Comparison of ENCODE assay signal across 20 mouse cellular contexts in genomic region chr15:12936217-12936732, GRCm38 (mm10).
DNase-seq lines count a peak whose midpoint lies in the region; ATAC-seq and TF ChIP-seq lines count a peak whose summit lies in the region.
"Had no signal": no experiment of that assay in that cellular context is flagged by ENCODE, and none has a peak within 500 bp of the region (broad histone marks: within the 10 kb centered on the region; RNA-seq: fewer than 3 reads in every experiment).

No protein-coding gene starts in this region.

- DNase-seq in kidney, postnatal 0 days (ENCODE audit: low spot score): no peak
- no peak for DNase-seq in kidney, adult 18-20 months
- no peak for DNase-seq in midbrain, postnatal 0 days (ENCODE audit: low spot score)
- DNase-seq: adrenal gland, adult 8-10 months; cerebellum, adult 9-11 months; heart, postnatal 10 days; kidney, adult 8-10 months; kidney, postnatal 36 days; layer of hippocampus, adult 9-11 months; right cerebral cortex, postnatal 25 days; thymus, postnatal 36 days had no signal

- WGBS in kidney, postnatal 0 days: 81% methylated on average over 10 of the region's 10 CpGs
- 92% methylated on average over 10 of the region's 10 CpGs for WGBS in neural tube, embryonic 12.5 days
- 96% methylated on average over 10 of the region's 10 CpGs for WGBS in neural tube, embryonic 15.5 days
- WGBS in liver, embryonic 15.5 days (ENCODE audit: insufficient replicate concordance): 78% methylated on average over 10 of the region's 10 CpGs
- WGBS in midbrain, postnatal 0 days: 93% methylated on average over 10 of the region's 10 CpGs
- WGBS in heart, embryonic 12.5 days: 90% methylated on average over 10 of the region's 10 CpGs

- no peak overlapping the region for H3K27ac ChIP-seq in kidney, postnatal 0 days
- no peak overlapping the region for H3K27ac ChIP-seq in neural tube, embryonic 12.5 days
- H3K27ac ChIP-seq in neural tube, embryonic 15.5 days (replicated peaks): no peak overlapping the region
- H3K27ac ChIP-seq in liver, embryonic 15.5 days (replicated peaks): peak overlapping the region; percentile 74; the same call in 1 of the 2 replicates
- H3K27ac ChIP-seq in midbrain, postnatal 0 days (ENCODE audit: low read depth, low read length): no peak overlapping the region
- no peak overlapping the region for H3K27ac ChIP-seq in heart, embryonic 12.5 days (ENCODE audit: poor library complexity, severe bottlenecking)
- H3K27ac ChIP-seq: heart, embryonic 10.5 days had no signal

- no peaks in the 10 kb centered on the region for H3K36me3 ChIP-seq in kidney, postnatal 0 days (ENCODE audit: insufficient read depth, low read length)
- H3K36me3 ChIP-seq in neural tube, embryonic 12.5 days: peaks cover 17% of the 10 kb centered on the region; the same call in 1 of the 2 replicates
- peaks cover 4% of the 10 kb centered on the region; the same call in 1 of the 2 replicates for H3K36me3 ChIP-seq in neural tube, embryonic 15.5 days
- H3K36me3 ChIP-seq in liver, embryonic 15.5 days (replicated peaks): 0 out of 2 replicates have a peak, but pooled peaks cover 3% of the 10 kb centered on the region
- peaks cover under 1% of the 10 kb centered on the region; the same call in 1 of the 2 replicates for H3K36me3 ChIP-seq in midbrain, postnatal 0 days (ENCODE audit: insufficient read depth, low read length)
- peaks cover 28% of the 10 kb centered on the region for H3K36me3 ChIP-seq in heart, embryonic 12.5 days

- H3K4me2 ChIP-seq in kidney, postnatal 0 days (ENCODE audit: low read length): no peak overlapping the region
- no peak overlapping the region for H3K4me2 ChIP-seq in neural tube, embryonic 12.5 days (replicated peaks)
- H3K4me2 ChIP-seq in neural tube, embryonic 15.5 days: no peak overlapping the region
- peak overlapping the region; percentile 45 for H3K4me2 ChIP-seq in liver, embryonic 15.5 days
- H3K4me2 ChIP-seq in midbrain, postnatal 0 days (ENCODE audit: low read depth, low read length, poor library complexity, severe bottlenecking): no peak overlapping the region
- no peak overlapping the region for H3K4me2 ChIP-seq in heart, embryonic 12.5 days

- H3K4me3 ChIP-seq in kidney, postnatal 0 days (replicated peaks; ENCODE audit: low read depth, low read length): no peak overlapping the region
- H3K4me3 ChIP-seq in neural tube, embryonic 12.5 days: no peak overlapping the region
- no peak overlapping the region for H3K4me3 ChIP-seq in neural tube, embryonic 15.5 days (replicated peaks)
- no peak overlapping the region for H3K4me3 ChIP-seq in liver, embryonic 15.5 days (replicated peaks)
- no peak overlapping the region for H3K4me3 ChIP-seq in midbrain, postnatal 0 days (ENCODE audit: low read depth, low read length)
- no peak overlapping the region for H3K4me3 ChIP-seq in heart, embryonic 12.5 days
- H3K4me3 ChIP-seq: heart, embryonic 10.5 days had no signal

- no peaks in the 10 kb centered on the region for H3K9me3 ChIP-seq in kidney, postnatal 0 days (replicated peaks; ENCODE audit: low read length)
- H3K9me3 ChIP-seq in neural tube, embryonic 12.5 days: no peaks in the 10 kb centered on the region
- no peaks in the 10 kb centered on the region for H3K9me3 ChIP-seq in neural tube, embryonic 15.5 days (replicated peaks)
- H3K9me3 ChIP-seq in liver, embryonic 15.5 days (replicated peaks): no peaks in the 10 kb centered on the region
- H3K9me3 ChIP-seq in midbrain, postnatal 0 days (ENCODE audit: low read length): no peaks in the 10 kb centered on the region
- H3K9me3 ChIP-seq in heart, embryonic 12.5 days (replicated peaks): no peaks in the 10 kb centered on the region
- H3K9me3 ChIP-seq: heart, embryonic 10.5 days had no signal

- 0 out of 2 replicates have a peak, but pooled peaks have one; percentile 40 for ATAC-seq in kidney, postnatal 0 days (replicated peaks; ENCODE audit: low FRiP score, low read depth)
- ATAC-seq in neural tube, embryonic 12.5 days (ENCODE audit: low FRiP score, low read depth): peak; percentile 41; the same call in 1 of the 2 replicates
- ATAC-seq in neural tube, embryonic 15.5 days (ENCODE audit: low FRiP score): no peak
- no peak for ATAC-seq in liver, embryonic 15.5 days (ENCODE audit: insufficient read depth)
- 0 out of 2 replicates have a peak, but pooled peaks have one; percentile 23 for ATAC-seq in midbrain, postnatal 0 days (ENCODE audit: low FRiP score)
- ATAC-seq in heart, embryonic 12.5 days (ENCODE audit: insufficient number of reproducible peaks, low FRiP score): no peak
- ATAC-seq: forebrain, embryonic 16.5 days; inflammation-experienced regulatory T-cells, adult 6 months; lung, postnatal 0 days; Patski had no signal

- no peaks in the 10 kb centered on the region for H3K27me3 ChIP-seq in kidney, postnatal 0 days (ENCODE audit: insufficient read depth, low read length)
- H3K27me3 ChIP-seq in neural tube, embryonic 12.5 days (replicated peaks): no peaks in the 10 kb centered on the region
- no peaks in the 10 kb centered on the region for H3K27me3 ChIP-seq in neural tube, embryonic 15.5 days (replicated peaks)
- no peaks in the 10 kb centered on the region for H3K27me3 ChIP-seq in liver, embryonic 15.5 days
- no peaks in the 10 kb centered on the region for H3K27me3 ChIP-seq in midbrain, postnatal 0 days (ENCODE audit: insufficient read depth, low read length)
- H3K27me3 ChIP-seq in heart, embryonic 12.5 days (replicated peaks): no peaks in the 10 kb centered on the region
- H3K27me3 ChIP-seq: Patski had no signal

- no peaks in the 10 kb centered on the region for H3K4me1 ChIP-seq in kidney, postnatal 0 days (replicated peaks; ENCODE audit: insufficient read depth, low read length)
- H3K4me1 ChIP-seq in neural tube, embryonic 12.5 days: no peaks in the 10 kb centered on the region
- no peaks in the 10 kb centered on the region for H3K4me1 ChIP-seq in neural tube, embryonic 15.5 days
- H3K4me1 ChIP-seq in liver, embryonic 15.5 days (replicated peaks): peaks cover 37% of the 10 kb centered on the region
- no peaks in the 10 kb centered on the region for H3K4me1 ChIP-seq in midbrain, postnatal 0 days (ENCODE audit: insufficient read depth, low read length)
- H3K4me1 ChIP-seq in heart, embryonic 12.5 days (replicated peaks): peaks cover 8% of the 10 kb centered on the region; the same call in 1 of the 2 replicates

- H3K9ac ChIP-seq in kidney, postnatal 0 days (ENCODE audit: low read depth, low read length): no peak overlapping the region
- H3K9ac ChIP-seq in neural tube, embryonic 12.5 days: no peak overlapping the region
- no peak overlapping the region for H3K9ac ChIP-seq in neural tube, embryonic 15.5 days (replicated peaks)
- H3K9ac ChIP-seq in liver, embryonic 15.5 days: no peak overlapping the region
- H3K9ac ChIP-seq in midbrain, postnatal 0 days (replicated peaks; ENCODE audit: low read length, poor library complexity, severe bottlenecking): no peak overlapping the region
- H3K9ac ChIP-seq in heart, embryonic 12.5 days: no peak overlapping the region

- TF ChIP-seq CTCF in kidney, postnatal 0 days (IDR thresholded peaks at IDR 0.05; ENCODE audit: low read depth): no peak
- TF ChIP-seq CTCF in midbrain, postnatal 0 days (IDR thresholded peaks at IDR 0.05): no peak

Comparison
In these comparisons a context has a peak if more than half of its experiments do, and no peak if none do; other contexts are left out.
1. ATAC-seq: peak in kidney, postnatal 0 days (single experiment), neural tube, embryonic 12.5 days (single experiment) and midbrain, postnatal 0 days (single experiment); none in neural tube, embryonic 15.5 days (single experiment), liver, embryonic 15.5 days (single experiment) and heart, embryonic 12.5 days (single experiment).